Mouse (Mus musculus): ENCODE results near the gene Marveld2.
A peak's percentile ranks its signal among the peaks of the same experiment; 100 is the strongest.

Gene Marveld2

DNA sequence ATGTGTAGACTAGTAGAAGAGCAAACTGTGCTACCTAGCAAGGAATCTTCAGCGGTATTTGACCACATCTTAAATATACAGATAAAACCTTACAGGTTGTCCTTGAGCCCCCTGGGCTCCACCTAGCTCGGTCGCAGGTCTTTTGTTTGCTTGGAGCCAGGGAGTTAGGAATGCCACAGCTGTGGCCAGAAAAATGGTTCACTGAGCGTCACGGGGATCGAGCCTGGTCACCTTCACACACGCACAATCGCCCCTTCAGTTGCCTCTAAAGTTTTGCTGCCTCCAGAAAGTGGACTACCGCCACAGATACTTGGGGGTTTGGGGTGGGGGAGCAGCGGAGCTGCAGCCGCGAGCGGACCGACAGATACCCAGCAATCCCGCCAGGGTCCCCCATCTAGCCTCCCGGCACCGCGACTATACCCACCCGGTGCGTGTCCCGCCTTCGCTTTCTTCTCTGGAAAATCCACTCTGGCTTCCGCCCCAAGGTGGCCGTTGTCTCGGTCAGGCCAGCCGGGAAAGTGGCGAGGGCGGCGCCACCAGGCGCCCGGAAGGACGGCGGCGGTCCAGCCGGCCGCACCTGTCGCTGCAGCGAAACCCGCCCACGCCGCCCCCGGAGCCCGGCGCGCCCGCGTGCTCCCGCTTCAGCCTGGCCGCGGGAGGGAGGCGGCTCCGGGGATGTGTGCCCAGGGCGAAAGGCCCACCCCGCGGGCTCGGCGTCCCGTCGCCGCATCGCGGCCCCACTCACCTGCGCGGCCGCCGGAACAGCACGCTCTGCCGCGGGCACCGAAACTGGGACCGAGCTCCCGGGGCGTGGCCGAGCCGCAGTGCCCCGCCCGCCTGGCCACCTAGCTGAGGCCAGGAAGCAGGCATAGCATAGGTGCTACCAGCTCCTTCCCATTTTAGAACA lies at the start of gene Marveld2:
TSS of gene Marveld2 (minus strand) at position 791 of the 907 bp plus-strand sequence.
- peak; percentile 47 for DNase-seq (ENCODE audit: extremely low spot score, low spot score)

DNA sequence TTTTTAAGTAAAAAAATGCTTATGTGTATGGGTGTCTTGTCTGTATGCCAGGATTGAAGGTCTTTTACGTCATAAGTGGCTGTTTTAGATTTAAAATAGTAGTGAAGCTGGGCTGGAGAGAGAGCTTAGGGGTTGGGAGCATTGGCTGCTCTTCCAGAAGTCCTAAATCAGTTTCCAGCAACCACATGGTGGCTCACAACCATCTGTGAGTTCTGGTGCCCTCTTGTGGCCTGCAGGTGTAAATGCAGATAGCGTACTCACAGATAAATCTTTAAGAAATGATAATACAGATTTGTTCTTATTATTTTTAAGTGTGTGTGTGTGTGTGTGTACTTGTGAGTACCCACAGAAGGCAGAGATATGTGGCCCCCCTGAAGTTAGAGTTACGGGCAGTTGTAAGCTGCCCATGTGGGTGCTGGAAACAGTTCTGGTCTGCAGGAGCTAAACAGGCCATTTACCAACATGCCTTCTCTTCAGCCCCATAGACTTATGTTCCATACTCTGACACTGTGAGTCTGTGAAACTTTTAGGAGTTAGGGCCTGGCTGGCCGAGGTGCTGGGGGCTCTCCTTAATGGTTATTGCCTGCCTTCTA lies 43.2 kb upstream of the Marveld2 start:
- peak; percentile 58 for DNase-seq (ENCODE audit: extremely low spot score, low spot score)

DNA sequence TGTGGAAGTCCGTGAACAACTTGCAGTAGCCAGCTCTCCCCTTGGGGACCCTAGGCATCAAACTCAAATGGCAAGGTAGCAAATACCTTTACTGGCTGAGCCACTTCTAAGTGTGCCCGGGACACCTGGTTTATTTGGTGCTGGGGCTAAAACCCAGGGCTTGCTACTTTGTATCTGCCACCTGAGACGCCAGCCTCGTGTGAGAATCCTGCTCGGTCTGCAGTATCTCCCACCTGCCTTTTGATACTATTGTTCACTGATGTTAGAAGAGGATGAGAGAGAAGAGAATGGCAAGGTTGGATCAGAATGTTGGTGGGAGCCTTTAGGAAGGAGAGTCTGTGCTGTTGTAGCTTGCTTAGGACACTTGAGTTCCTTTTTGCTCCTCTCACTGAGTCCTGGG lies 41.3 kb upstream of the Marveld2 start:
- no peak for DNase-seq (ENCODE audit: extremely low spot score, low spot score)

DNA sequence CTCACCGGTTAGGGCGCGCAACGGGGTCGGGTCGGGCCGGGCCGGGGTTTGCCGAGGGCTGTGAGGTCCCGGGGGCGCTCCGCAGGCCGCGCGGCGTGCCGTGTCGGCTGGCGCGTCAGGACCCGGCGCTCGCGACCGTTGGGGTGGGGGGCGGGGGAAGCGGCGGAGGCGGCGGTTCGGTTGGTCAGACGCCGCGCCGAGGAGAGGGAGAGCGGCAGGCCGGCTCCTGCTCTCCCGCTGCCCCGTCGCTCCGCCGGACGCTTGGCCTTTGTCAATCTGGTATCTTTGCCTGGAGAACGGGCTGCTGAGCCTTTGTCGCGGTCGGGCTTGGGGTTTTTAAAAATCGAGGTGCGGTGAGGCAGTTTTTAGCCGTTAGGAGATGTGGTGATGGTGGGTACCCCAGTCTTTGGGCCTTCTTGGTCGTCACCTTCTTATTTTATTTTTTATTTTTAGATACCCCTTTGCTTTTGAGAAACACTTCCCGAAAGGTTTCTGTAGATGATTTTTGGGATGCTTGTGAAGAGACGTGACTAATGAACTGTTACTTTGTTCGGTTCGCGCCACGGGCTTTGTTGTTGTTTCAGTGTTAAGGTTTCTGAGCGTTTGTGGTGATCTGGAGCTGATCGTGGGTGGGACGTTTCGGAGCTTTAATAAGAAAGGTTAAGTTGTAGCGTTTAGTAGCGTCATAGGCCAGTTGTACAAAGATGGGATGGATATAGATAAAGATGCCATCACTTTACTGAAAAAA lies 34.8 kb upstream of the Marveld2 start, which contains the start of gene Taf9:
TSS of gene Taf9 (plus strand) at position 141 of the 748 bp plus-strand sequence.
- DNase-seq (ENCODE audit: extremely low spot score, low spot score), result no peak

DNA sequence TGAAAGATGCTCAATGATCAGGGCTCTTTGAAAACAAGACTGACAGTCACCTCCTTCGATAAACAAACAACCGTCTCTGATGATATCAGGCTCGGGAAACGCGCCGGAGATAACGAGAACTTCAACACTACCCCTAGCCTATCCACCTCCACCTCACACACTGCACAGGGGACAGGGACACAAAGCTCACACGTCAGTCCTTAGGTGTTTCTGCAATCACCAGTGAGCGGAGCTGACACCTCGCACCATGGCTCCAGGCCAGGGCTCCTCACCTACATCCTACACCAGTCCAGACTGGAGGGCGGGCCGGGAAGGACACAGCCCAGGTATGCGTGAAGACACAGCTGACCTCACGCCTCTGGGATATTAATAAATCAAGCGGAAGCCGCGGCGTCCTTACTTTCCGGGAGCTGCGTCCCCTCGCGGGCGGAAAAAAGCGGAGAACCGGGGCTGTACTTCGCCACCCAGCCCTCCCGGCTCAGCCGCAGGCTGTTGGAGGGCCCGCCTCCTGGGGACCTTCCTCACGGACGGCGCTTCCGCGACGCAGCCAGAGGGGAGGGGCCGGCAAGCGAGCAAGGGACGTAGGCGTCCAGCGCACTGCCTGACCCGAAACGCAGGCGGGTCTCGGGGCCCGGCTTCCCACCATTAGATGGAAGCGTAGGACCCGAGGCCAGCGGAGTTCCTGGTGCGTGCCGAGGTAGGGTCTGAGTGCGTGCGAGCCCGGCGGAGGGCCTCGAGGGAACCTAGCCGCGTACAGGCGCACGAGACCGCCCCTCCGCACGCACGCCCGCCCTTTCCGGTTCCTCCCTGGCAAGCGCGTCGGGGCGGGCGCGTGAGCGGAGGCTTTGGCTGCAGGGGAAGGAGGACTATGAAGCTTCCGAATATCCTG lies 34.0 kb upstream of the Marveld2 start, which contains the start of the genes Ak6 and Rad17:
TSS of gene Ak6 (plus strand) at position 430 of the 889 bp plus-strand sequence.
TSS of gene Rad17 (minus strand) at position 502 of the 889 bp plus-strand sequence.
- peak; percentile 94 for DNase-seq (ENCODE audit: extremely low spot score, low spot score)

DNA sequence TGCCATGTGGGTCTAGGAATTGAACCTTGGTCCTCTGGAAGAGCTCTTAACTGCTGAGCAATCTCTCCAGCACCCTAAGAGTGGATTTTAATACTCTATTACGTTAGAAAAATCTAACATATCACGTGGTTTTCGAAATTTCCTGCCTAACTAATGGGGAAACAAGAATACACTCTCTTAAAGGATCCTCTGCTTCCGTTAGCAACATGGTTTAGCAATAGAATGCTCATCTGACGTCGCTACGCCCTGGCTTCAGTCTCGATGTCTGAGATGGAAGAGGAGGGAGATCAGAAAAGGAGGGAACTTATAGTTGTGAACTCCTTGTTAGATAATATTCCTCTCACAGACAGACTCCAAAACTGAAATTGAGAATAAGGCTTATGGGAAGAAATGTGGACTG lies 31.5 kb upstream of the Marveld2 start:
- DNase-seq (ENCODE audit: extremely low spot score, low spot score), result no peak

DNA sequence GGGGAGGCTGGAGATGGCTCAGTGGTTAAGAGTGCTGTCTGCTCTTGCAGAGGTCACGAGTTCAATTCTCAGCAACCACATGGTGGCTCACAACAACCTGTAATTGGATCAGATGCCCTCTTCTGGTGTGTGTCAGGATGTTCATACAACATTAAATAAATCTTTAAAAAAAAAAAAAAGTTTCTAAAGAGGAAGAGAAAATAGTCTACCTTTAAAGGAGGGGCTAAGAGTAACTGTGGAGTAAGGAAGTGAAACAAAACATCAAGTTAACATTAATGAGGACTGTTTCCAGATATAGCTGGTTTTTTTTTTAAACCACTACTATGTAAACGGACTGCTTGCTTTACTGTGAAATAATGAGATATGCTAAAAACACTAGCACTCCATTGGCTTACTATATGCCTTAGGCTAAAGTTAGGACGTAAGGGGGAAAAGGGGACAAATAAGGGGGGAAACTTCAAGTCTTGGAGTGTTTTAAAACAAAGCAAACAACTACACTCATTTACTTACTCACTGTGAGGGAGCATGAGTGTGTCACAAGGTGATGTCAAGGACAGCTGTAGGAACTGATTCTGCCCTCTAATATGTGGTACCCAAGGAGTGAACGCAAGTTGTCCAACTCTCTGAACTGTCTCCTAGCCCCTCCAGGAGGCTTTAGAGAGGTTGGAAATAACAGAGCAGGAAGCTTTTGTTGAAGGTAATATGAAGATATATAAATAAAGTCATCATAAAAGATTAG lies 25.9 kb upstream of the Marveld2 start:
- no peak for DNase-seq (ENCODE audit: extremely low spot score, low spot score)

DNA sequence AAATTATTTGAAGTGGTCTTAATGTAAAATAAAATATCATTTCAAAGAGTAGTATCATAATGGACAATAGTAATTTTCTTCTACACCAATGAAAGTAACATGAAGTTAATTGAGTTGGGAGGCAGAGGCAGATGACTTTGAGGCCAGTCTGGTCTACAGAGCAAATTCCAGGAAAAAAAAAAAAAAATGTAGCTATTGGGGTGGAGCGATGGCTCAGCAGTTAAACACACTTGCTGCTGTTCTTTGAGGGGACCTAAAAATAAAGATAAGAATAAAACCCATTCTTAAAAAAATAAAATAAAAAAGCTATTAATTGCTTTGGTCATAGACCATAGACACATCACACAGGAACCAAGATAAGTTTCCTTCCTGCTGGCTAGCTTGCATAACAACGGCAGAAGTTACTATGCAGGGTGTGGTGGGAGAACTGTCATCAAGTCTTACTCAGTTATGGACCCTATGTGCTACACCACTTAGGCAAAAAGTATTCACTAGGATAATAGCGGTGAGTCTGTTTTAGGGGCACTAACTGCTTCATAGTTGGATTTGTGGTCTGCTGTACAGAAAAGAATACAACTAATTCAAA lies 17.4 kb upstream of the Marveld2 start:
- DNase-seq (ENCODE audit: extremely low spot score, low spot score), result no peak

DNA sequence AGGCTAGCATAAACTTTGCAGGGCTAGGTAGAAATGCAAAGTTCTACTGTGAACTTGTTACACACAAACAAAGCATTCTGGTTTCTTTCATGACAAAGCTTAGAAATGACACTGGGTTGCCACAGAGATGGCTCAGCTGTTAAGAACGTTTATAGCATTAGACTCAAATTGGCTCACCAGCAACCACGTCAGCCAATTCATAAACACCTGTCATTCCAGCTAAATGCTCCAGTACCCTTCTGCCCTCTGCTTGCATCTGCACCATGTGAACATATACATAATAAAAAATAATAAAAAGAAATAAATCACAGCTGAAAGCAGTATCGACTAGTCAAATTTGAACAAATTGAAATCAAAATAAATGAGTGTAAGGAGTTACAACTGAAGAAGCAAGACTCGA lies 5.5 kb upstream of the Marveld2 start:
- no peak for DNase-seq (ENCODE audit: extremely low spot score, low spot score)

DNA sequence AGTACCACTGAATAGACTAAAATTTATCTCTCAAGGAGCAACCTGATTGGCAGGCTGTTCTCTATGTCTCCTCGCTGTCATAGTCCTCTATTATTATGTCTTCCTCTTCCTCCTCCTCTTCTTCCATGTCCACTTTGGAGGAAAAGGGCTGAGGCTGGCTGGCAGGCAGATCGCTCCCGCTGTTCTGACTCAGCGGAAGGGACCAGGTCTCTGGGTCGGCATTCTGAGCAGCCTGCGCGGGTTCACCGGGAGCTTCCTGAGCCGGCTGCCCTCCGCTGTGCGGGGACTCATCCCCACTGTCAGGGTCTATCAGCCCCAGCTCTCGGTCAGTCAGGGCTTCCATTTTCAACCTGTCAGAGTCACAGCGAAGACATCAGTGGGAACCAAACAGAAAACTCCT lies 812 bp upstream of the Marveld2 start:
- DNase-seq (ENCODE audit: extremely low spot score, low spot score), result no peak

DNA sequence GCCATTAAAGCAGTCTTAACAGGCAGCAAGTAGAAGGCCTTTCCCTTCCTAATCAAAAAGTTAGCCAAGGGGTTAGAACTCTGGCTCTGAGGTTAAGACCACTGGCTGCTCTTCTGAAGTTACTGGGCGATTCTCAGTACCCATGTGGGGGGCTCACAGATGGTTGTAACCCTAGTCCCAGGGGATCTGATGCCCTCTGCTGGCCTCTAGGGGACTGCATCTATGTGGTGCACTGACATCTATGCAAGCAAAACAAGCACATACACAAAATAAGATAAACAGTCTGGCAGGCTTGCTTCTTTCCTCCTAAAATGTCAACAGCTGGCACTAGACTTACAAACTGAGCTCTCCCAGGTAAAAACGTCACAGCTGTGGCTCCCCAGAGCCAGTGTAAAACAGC lies 3.9 kb downstream of the Marveld2 start:
- DNase-seq (ENCODE audit: extremely low spot score, low spot score), result no peak

DNA sequence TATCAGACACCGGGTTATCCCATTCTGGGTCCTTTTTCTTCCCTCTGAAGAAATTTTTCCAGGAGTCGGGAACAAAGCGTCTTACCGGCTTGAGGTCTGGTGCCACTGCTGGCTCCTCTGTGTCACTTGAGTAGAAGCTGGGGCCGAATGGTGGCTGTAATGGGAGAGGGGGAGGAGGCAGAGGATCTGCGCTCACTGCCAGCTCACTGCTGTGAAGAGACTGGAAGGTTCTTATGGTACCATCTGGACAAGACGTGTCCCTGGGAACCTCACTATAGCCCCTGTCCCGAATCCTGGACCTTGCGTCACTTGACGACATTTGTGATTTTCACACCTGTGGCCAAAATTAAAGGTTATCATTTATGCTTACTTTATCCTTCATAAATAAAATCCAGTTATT lies 4.5 kb downstream of the Marveld2 start:
- no peak for DNase-seq (ENCODE audit: extremely low spot score, low spot score)

DNA sequence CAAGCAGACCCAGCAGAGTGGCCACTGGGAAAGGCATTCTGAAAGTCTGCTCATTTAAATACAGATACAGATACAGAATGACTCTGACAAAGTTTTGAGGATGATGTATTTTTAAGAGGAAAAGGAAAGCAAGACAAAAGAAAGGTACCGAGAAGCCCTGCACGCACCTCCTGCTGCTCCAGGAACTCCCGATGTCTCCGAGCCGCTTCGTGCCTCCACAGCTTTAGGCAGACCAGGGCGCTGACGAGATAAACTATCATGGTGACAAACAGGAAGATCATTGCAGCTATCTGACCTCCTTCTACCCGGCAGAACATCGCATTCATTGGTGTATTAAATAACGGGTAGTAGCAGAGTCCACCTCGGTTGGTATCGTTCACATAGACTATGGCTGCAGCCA lies 5.5 kb downstream of the Marveld2 start:
- DNase-seq (ENCODE audit: extremely low spot score, low spot score), result no peak

DNA sequence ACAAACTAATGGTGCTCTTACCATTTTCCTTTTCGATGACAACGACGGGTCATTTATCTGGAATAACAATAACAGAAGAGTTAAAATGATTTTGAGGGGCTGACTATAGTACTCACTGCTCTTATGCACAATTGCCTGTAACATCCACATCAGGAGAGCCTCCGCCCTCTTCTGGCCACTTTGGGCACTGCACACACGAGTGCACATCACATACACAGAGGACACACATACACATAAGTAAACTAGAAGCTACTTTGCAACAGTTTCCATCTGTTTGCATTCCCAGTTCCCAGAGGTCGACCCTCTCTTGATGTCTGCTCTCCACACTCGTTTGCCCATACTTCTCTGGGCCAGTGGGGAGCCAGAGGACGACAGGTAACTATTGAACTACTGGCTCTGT lies 9.0 kb downstream of the Marveld2 start:
- DNase-seq (ENCODE audit: extremely low spot score, low spot score), result no peak

DNA sequence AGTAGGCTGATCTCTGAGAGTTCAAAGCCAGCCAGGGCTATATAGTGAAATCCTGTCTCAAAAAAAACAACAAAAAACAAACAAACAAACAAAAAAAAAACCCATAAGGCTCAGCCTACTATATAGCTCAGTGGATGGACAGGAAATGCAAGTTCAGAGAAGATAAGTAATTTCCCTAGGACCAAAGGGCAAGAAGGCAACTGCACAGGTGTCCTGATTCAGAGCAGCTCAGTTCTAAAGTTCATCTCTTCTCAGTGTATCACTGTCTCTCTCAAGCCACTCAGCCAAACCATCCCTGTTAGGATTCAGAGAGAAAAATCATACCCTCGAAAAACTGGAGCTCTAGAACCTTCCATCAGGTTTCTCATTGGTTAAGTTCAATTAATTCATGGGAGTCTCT lies 10.9 kb downstream of the Marveld2 start:
- no peak for DNase-seq (ENCODE audit: extremely low spot score, low spot score)

DNA sequence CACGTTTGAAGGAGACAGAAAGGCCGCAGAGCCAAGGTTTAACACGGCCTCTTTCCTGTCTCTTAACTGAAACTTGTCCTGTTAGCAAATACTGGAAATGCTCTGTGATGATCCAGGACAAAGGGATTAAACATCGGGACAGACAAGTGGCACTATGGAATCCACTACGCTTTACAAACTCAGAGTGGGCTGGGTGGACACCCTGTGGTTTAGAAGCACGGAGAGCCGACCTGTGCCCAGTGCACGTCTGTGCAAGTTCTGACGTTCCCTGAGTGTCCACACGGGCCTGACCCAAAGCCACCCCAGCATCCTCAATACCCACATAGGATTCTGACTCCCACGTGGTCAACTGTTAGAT lies 13.1 kb downstream of the Marveld2 start:
- DNase-seq (ENCODE audit: extremely low spot score, low spot score), result no peak

DNA sequence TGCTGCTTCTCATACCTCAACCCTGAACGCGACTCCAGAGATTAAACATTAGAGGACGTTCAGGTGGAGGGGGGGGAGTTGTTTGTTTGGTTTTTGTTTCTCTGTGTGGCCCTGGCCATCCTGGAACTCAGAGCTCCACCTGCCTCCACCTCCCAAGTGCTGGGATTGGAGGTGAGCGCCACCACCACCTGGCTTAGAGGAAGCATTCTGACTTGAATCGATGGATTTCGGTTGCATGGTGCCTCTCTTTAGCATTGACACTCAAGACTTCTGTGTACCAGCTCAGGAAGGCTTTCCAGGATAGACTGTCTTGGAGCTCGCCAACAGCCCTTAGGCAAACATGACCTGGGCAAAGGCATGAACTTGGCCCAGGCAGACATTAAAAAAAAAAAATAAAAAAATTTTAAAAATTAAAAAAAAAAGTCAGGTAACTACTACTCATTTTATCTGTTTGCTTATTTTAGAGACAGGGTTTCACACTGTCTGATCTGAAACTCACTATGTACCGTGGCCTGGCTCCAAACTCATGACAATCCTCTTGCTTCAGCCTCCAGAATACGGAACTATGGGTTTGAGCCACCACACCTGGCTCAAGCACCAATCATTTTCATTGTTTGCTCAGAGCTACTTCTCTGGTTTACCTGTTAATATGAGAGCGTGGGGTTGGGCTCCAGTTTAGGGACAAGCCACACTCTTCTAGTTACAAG lies 13.6 kb downstream of the Marveld2 start:
- DNase-seq (ENCODE audit: extremely low spot score, low spot score), result no peak

DNA sequence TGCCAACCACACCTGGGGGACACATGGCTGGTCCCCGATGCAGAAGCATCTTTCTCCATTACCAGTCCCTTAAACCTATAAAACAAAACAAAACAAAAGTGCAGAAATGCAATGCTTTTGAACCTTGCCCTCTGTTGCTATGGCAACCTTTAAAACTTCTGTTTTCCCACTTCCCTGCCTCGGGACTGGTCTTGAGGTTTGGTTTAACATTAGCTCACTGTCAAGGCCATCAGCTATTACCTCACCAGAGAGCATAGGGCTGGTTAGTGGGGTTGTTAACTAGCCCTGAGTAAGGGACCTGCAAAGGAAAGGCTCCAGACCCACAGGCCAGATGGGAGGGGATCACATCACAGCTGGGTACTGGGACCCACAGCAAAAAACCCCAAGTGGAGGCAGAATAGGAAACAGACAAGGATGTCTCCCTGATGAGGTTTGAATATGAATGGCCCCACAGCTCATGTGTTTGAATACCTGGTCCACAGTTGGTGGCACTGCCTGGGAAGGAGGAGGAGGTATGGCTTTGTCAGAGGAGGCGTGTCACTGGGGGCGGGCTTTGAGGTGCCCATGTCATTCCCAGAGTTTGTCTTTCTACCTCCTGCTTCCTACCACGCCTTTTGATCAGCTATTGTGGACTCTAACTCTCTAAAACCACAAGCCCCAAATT lies 14.4 kb downstream of the Marveld2 start:
- DNase-seq (ENCODE audit: extremely low spot score, low spot score), result no peak

DNA sequence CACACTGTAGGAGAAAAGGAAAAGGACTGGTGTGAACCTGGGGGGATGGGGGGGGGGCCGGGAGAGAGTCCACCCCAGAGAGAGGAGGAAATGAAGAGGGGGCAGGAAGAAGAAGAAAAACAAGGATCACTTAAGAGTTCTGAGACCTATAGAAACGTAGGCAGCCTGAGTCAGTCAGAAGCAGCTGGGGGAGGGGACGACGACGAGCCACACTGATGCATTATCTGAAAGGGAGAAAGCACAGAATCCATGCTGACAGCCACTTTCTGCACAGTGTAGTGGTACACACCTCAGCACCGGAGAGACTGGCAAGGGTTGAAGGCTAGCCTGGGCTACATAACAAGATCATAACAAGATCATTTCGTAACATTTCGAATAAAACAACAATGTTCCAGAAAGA lies 15.7 kb downstream of the Marveld2 start:
- DNase-seq (ENCODE audit: extremely low spot score, low spot score), result no peak

All from neural tube, embryonic 10.5 days (tissue).